Mouse (Mus musculus): ENCODE measurements around the gene Myo3b. TPM values are rescaled to one million over a fixed set of nuclear protein-coding genes. Genes with fewer than 3 reads are reported as not detected.

Myo3b gene
- polyA plus RNA-seq, 1 experiment = 0.96 TPM

DNA sequence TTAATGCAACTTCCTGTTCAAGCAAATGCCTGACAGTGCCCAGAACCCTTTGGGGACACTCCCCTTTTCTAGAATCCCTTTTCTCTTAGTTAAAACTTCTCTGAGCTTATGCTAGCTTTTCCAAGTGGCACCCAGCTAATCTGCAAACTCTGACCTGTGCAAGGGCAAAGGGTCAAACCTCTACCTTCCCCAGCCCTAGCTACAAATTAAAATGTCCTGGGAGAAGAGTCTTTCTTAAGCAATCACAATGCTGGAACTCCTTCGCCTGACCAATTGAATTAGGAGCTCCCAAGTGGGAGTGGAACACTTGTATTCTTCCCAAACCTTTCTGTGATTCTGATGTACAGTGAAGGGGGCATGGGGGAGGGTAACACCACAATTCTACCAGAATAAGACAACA, 376.6 kb downstream of the Myo3b start:
- DNase-seq (ENCODE audit: extremely low spot score in 1 of 2, low spot score in 1 of 2) = no peak

DNA sequence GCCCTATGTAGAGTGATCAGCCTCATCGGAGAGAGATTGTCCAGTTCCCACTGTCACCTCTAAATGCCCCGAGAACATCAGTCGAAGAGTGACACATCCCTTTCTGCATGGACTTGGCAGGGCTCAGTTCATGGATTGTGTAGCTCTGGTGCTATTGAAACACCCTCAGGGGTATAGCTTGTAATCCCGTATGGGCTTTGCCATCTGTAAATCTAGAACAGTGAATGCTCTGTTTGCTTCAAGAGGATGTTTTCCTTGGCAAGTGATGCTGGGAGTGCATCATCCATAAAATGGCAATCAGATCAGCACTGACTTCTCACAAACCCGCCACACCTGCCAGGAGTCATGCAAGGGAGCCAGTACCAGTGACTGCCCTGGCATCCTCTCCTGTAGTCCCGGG, 380.4 kb downstream of the Myo3b start:
- DNase-seq (ENCODE audit: extremely low spot score in 1 of 2, low spot score in 1 of 2) = no peak

- DNase-seq (ENCODE audit: extremely low spot score in 1 of 2, low spot score in 1 of 2) = no peak
Measured at GRCm38 (mm10) chr2:70421144-70421874, 382.4 kb downstream of the Myo3b start.

GRCm38 (mm10) chr2:70425611-70426010, 386.7 kb downstream of the Myo3b start:
- no peak for DNase-seq (ENCODE audit: extremely low spot score in 1 of 2, low spot score in 1 of 2)

- peak in 1 of 2 experiments; percentile 29 for DNase-seq (ENCODE audit: extremely low spot score in 1 of 2, low spot score in 1 of 2)
Measured at GRCm38 (mm10) chr2:70443035-70443434, 404.1 kb downstream of the Myo3b start.

- no peak for DNase-seq (ENCODE audit: extremely low spot score in 1 of 2, low spot score in 1 of 2)
Measured at GRCm38 (mm10) chr2:70444141-70444540, 405.2 kb downstream of the Myo3b start.

DNA sequence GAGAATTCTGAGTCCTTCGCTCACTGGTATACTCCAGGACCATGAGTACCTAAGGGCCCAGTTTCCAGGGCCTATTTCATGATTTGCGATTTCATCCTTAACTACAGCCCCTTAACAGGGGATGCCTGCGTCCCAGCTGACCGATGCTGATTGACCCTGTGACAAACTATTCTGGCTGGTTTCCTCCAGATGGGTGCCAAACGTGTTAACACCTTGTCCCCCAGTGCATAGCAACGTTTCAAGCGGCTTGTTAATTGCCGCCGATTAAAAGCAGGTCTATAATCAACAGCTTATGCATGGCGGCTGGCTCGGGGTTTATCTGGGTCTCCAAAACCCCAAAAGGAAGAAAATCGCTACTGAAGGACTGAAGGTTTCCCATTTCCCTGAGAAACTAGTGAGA, 417.3 kb downstream of the Myo3b start:
- no peak for DNase-seq (ENCODE audit: extremely low spot score in 1 of 2, low spot score in 1 of 2)

- no peak for DNase-seq (ENCODE audit: extremely low spot score in 1 of 2, low spot score in 1 of 2)
Measured at GRCm38 (mm10) chr2:70463606-70464005, 424.7 kb downstream of the Myo3b start.

GRCm38 (mm10) chr2:70471136-70471535, 432.2 kb downstream of the Myo3b start:
- DNase-seq (ENCODE audit: extremely low spot score in 1 of 2, low spot score in 1 of 2) = no peak

DNA sequence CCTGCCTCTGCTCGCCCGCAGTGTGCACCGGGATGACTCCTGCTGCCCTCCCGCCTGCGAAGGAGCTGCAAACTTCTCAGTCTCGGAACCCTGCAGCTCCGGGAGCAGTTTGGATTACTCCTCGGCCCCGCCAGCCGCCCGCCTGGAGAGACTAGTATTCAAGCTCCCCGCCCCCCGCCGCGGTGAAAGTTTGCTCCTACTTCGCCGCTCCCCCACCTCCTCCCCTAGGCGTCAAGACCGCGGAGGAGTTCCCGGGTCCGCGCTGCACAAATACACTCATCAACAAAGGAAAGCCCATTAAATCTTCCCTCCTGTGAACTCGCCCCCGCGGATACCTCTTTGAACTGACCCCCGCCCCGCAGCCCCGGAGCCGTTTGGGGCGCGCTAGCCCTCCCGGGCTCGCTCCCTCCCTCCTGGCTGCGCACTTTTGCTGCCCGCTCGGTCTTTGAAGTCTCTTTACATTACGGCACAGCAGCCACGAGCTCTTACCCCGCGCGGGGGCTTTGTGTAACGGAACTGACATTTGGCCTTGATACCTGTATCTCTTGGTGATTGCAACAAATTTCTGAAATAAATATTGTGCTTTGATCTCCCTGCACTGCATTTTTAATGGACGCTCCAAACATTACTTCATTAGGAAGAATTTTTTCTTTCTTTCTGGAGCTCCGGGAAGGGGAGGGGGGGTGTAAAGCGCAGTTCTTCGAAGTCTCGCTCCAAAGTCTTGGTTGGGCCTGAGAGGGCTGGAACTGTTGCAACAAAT, 433.1 kb downstream of the Myo3b start:
- DNase-seq (ENCODE audit: extremely low spot score in 1 of 2, low spot score in 1 of 2) = no peak

Other genes starting within 250 kb of the Myo3b start
- 3.8 and 4.4 TPM in 2 replicates for gene Ccdc173, start 249.6 kb upstream of the Myo3b start, polyA plus RNA-seq (2012; rRNA removed)
- gene Phospho2, start 249.5 kb upstream of the Myo3b start, polyA plus RNA-seq (2012; rRNA removed) = 23.1 and 36.9 TPM in 2 replicates
- gene Klhl23, start 217.2 kb upstream of the Myo3b start, polyA plus RNA-seq (2012; rRNA removed) = 36.7 and 39.9 TPM in 2 replicates
- 113 and 130 TPM in 2 replicates for gene Ssb, start 177.6 kb upstream of the Myo3b start, polyA plus RNA-seq (2012; rRNA removed)
- 14.1 and 17.3 TPM in 2 replicates for gene Mettl5, start 153.5 kb upstream of the Myo3b start, polyA plus RNA-seq (2012; rRNA removed)
- gene Ubr3, start 141.9 kb upstream of the Myo3b start, polyA plus RNA-seq (2012; rRNA removed) = 82.7 and 105 TPM in 2 replicates

All from frontal cortex, adult 2 months (tissue).